Mouse (Mus musculus) hindbrain, embryonic 13.5 days (tissue): Measurements from ENCODE around the gene Necab2. TPM values are rescaled to one million over a fixed set of nuclear protein-coding genes. Genes with fewer than 3 reads are reported as not detected.

ENCODE experiments used
- ATAC-seq: fragments of 200-750 bp; cut with Nextera tagmentation; 2 replicates; pipeline ENCODE4 v1.8.0; 2017; ENCODE audit warnings: moderate TSS enrichment; ENCODE audit not compliant: low FRiP score
- H3K27ac ChIP-seq: fragments of 300-500 bp; sonication (generic); 2 replicates; pipeline ENCODE4 v1.5.1; 2015; ENCODE audit warnings: inconsistent platforms, mild to moderate bottlenecking, moderate library complexity
- H3K27me3 ChIP-seq: fragments of 300-500 bp; sonication (generic); 2 replicates; pipeline ENCODE4 v1.6.1; 2015; ENCODE audit warnings: mild to moderate bottlenecking, inconsistent platforms
- H3K36me3 ChIP-seq: fragments of 300-500 bp; sonication (generic); 2 replicates; pipeline ENCODE4 v1.6.1; 2015; ENCODE audit warnings: mild to moderate bottlenecking, inconsistent platforms
- H3K4me1 ChIP-seq: fragments of 300-500 bp; sonication (generic); replicated peaks from 2 replicates; pipeline ENCODE4 v1.6.1; 2015; ENCODE audit warnings: inconsistent platforms
- H3K4me2 ChIP-seq: fragments of 300-500 bp; sonication (generic); 2 replicates; pipeline ENCODE4 v1.6.1; 2015; ENCODE audit warnings: inconsistent platforms, mild to moderate bottlenecking, moderate library complexity
- H3K4me3 ChIP-seq: fragments of 300-500 bp; sonication (generic); 2 replicates; pipeline ENCODE4 v1.5.1; 2015; ENCODE audit warnings: mild to moderate bottlenecking, inconsistent platforms
- H3K9ac ChIP-seq: fragments of 300-500 bp; sonication (generic); 2 replicates; pipeline ENCODE4 v1.6.1; 2015; ENCODE audit warnings: mild to moderate bottlenecking, inconsistent platforms
- H3K9me3 ChIP-seq: fragments of 300-500 bp; sonication (generic); 2 replicates; pipeline ENCODE4 v1.6.1; 2016; ENCODE audit warnings: inconsistent platforms
- WGBS: fragments of 180-500 bp; shearing (Covaris S2); methylation state at CpG from one replicate; pipeline ENCODE4 v1.1.7; 2015; 5-methylcytosine and 5-hydroxymethylcytosine counted together
- polyA plus RNA-seq: library from polyadenylated mRNA; unstranded; fragments of >200 nt; fragmentation: Nextera tagmentation; extraction: Ambion mirVana; gene quantifications from 2 replicates; pipeline ENCODE4 v1.2.1, GENCODE M21; 2015

Necab2 gene
- polyA plus RNA-seq, 1 experiment from 2014 or later, result 36.4 TPM

DNA sequence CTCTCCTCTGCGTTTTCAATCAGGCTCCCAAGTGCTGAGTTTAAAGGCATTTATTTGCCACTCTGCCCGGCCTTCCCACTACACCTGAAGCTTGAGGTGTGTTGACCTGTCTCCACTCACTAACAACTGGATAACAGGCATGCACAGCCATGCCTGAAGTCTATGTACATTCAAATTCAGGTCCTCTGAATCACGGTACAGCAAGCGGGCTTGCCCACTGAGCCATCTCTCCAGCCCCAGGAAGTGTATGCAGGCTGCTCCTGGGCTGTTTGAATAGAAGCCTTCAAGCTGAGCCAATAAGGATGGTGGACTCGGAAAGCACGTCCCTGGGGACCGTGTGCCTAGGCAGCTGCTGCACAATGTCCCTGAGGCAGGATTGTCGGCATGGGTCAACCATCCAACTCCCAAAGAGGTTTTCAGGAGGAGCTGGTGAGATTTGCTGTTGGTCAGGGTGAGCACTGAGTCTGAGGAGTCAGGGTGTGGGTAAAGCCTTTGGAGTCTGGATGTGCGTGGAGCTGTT, 24.9 kb upstream of the Necab2 start:
- no peak for ATAC-seq
- Histone ChIP-seq H3K4me2 (no peak overlapping the region), H3K9ac (0 out of 2 replicates have a peak overlapping the region, but pooled peaks have one; percentile 24), H3K4me3 (no peak overlapping the region), H3K36me3 (no peaks in the 10 kb centered on the region), H3K27me3 (no peaks in the 10 kb centered on the region), H3K27ac (peak overlapping the region; percentile 10; the same call in 1 of the 2 replicates), H3K9me3 (no peaks in the 10 kb centered on the region), H3K4me1 (peaks cover 24% of the 10 kb centered on the region)
- WGBS, result 49% methylated on average over 9 of the region's 9 CpGs

DNA sequence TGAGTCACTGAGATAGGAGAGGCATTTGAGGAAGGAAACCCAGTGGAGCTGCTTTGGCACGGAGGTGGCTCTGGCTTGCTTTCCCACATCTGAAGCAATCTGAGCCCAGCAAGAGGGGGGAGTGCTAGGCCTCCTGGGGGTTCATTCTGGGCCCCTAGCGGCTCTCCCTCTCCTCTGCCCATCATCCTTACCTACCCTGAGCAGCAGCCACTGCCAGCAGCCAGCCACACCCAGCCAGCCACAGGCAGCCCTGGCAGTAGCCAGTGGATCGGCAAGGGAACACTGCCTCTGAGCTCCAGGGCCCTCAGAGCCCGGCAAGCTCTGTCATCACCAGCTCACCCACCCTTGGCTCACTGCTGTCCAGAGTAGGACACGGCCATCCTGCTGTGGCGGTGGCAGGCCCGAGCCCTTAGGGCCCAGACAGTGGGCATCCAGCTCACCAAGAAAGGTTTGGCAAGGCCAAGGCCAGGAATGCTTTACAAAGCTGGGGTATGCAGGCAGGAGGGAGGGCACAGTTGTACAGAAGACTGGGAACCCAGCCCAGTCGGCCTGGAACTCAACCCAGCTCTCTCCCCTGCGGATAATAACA, 24.3 kb upstream of the Necab2 start:
- Histone ChIP-seq H3K27ac (peak overlapping the region; percentile 10), H3K27me3 (no peaks in the 10 kb centered on the region), H3K4me3 (no peak overlapping the region), H3K9ac (peak overlapping the region; percentile 24; the same call in 1 of the 2 replicates), H3K9me3 (no peaks in the 10 kb centered on the region), H3K4me2 (no peak overlapping the region), H3K4me1 (peaks cover 24% of the 10 kb centered on the region), H3K36me3 (no peaks in the 10 kb centered on the region)
- ATAC-seq, result no peak
- WGBS, result 72% methylated on average over 9 of the region's 9 CpGs

GRCm38 (mm10) chr8:119423631-119424141, 22.8 kb upstream of the Necab2 start:
- WGBS, result 73% methylated on average over 9 of the region's 9 CpGs

GRCm38 (mm10) chr8:119424199-119424733, 22.3 kb upstream of the Necab2 start:
- H3K9ac ChIP-seq, result no peak overlapping the region
- H3K4me1 ChIP-seq, result peaks cover 24% of the 10 kb centered on the region
- ATAC-seq, result no peak
- H3K4me2 ChIP-seq, result no peak overlapping the region
- 0 out of 2 replicates have a peak overlapping the region, but pooled peaks have one; percentile 35 for H3K27ac ChIP-seq
- no peak overlapping the region for H3K4me3 ChIP-seq
- no peaks in the 10 kb centered on the region for H3K9me3 ChIP-seq
- H3K27me3 ChIP-seq, result no peaks in the 10 kb centered on the region
- WGBS, result 89% methylated on average over 10 of the region's 10 CpGs
- no peaks in the 10 kb centered on the region for H3K36me3 ChIP-seq

More at GRCm38 (mm10) chr8:119423631-119424141, 22.8 kb upstream of the Necab2 start:
- no peaks in the 10 kb centered on the region for H3K36me3 ChIP-seq
- no peak overlapping the region for H3K9ac ChIP-seq
- H3K4me2 ChIP-seq, result no peak overlapping the region
- peaks cover 24% of the 10 kb centered on the region for H3K4me1 ChIP-seq
- no peak overlapping the region for H3K4me3 ChIP-seq
- 0 out of 2 replicates have a peak overlapping the region, but pooled peaks have one; percentile 35 for H3K27ac ChIP-seq
- H3K27me3 ChIP-seq, result no peaks in the 10 kb centered on the region
- no peak for ATAC-seq
- no peaks in the 10 kb centered on the region for H3K9me3 ChIP-seq

DNA sequence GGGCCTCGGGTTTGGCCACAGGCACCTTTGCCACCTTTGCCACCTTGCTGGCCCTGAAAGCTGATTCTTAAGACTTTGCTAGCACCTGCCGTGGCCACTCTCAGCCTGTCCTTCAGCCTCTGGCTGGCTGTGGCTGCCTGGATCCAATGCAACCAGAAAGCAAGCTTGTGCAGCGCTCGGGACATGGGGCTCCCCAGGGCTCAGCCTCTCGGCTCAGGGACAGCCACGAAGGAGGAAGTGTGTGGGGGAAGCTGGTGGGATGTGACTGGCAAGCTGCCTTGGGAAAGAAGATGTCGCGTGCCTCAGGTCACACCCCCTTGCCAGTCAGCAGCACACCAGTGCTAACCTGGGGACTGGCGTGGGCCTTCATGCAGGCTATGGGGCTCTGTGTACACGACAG, 21.8 kb upstream of the Necab2 start:
- peaks cover 24% of the 10 kb centered on the region for H3K4me1 ChIP-seq
- no peaks in the 10 kb centered on the region for H3K9me3 ChIP-seq
- 0 out of 2 replicates have a peak overlapping the region, but pooled peaks have one; percentile 35 for H3K27ac ChIP-seq
- no peaks in the 10 kb centered on the region for H3K27me3 ChIP-seq
- H3K36me3 ChIP-seq, result no peaks in the 10 kb centered on the region
- no peak for ATAC-seq
- no peak overlapping the region for H3K9ac ChIP-seq
- H3K4me2 ChIP-seq, result no peak overlapping the region
- 82% methylated on average over 10 of the region's 10 CpGs for WGBS
- no peak overlapping the region for H3K4me3 ChIP-seq

- Histone ChIP-seq H3K27ac (peak overlapping the region; percentile 30; the same call in 1 of the 2 replicates), H3K27me3 (no peaks in the 10 kb centered on the region), H3K4me2 (no peak overlapping the region), H3K4me3 (no peak overlapping the region), H3K4me1 (peaks cover 20% of the 10 kb centered on the region), H3K9ac (no peak overlapping the region), H3K9me3 (no peaks in the 10 kb centered on the region), H3K36me3 (no peaks in the 10 kb centered on the region)
- no peak for ATAC-seq
- 90% methylated on average over 10 of the region's 10 CpGs for WGBS
Measured at GRCm38 (mm10) chr8:119425533-119425932, 21.0 kb upstream of the Necab2 start.

DNA sequence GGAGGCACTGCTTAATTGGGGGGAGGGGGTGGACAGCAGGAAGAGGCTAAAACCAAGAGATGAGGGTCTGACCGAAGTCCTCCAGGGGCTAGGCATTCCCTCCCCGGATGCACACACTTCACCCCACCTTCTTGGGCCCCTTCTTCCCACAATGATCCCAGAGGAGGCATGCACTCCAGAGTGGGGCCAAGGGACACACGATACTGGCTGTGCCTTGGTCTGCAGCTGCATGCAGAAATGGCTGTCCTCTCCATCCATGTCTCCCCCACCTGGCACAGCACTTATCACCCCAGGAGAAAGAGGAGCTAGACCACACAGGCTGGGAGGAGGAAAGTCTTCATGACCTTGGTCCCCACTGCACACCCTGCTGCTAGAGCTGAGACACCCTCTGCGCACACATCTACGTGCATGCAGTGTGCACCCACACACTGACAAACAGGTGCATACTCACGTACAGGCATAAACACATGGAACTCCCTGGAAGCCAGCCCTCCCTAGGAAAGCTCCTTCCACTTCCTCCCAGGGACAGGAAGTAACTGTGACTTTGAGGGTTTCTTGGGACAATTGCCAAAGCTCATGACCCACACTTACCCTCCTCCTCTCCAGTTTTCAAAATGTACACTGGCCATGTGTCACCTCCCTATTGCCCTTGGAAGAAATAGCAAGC, 20.3 kb upstream of the Necab2 start:
- H3K4me2 ChIP-seq, result no peak overlapping the region
- peak overlapping the region; percentile 55; the same call in 1 of the 2 replicates for H3K27ac ChIP-seq
- 88% methylated on average over 6 of the region's 6 CpGs for WGBS
- H3K36me3 ChIP-seq, result no peaks in the 10 kb centered on the region
- H3K27me3 ChIP-seq, result no peaks in the 10 kb centered on the region
- no peaks in the 10 kb centered on the region for H3K9me3 ChIP-seq
- no peak overlapping the region for H3K4me3 ChIP-seq
- ATAC-seq, result no peak
- H3K9ac ChIP-seq, result no peak overlapping the region
- H3K4me1 ChIP-seq, result peaks cover 16% of the 10 kb centered on the region

DNA sequence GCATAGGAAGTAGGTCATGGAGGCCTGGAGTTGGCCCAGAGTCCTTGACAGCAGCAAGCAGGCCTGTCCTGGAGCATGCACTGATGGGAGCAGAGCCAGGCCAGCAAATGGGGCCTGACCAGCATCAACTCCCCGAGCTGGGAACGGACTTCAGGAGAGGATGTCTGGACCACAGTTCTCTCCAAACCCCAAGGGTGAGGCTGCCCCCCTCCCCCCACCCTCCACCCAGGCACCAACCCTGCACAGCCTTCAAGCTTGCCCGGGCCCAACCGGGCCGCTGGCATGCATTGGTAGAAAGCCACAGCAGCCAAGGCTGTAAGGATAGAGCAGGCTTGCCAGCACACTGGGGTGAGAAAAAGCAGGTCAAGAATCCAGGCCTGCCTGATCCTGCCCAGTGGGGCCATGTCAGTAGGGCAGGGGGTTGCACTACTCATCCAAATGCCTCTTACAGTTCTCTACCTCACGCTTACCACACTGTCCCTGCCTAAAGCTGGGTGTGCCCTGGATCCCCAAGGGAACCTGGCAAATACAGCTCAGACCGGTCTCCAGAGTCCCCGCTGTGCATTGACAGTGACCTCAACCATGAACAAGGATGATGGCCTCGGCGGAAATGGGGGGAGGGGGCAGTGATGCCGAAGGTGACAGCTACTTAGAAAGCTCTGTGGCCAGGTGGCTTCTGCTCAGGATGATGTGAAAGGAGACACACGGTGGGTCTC, 18.7 kb upstream of the Necab2 start:
- no peak overlapping the region for H3K9ac ChIP-seq
- H3K4me1 ChIP-seq, result 0 out of 2 replicates have a peak, but pooled peaks cover 3% of the 10 kb centered on the region
- 82% methylated on average over 12 of the region's 12 CpGs for WGBS
- no peaks in the 10 kb centered on the region for H3K27me3 ChIP-seq
- no peak overlapping the region for H3K4me3 ChIP-seq
- H3K36me3 ChIP-seq, result no peaks in the 10 kb centered on the region
- no peaks in the 10 kb centered on the region for H3K9me3 ChIP-seq
- no peak for ATAC-seq
- no peak overlapping the region for H3K27ac ChIP-seq
- H3K4me2 ChIP-seq, result no peak overlapping the region

DNA sequence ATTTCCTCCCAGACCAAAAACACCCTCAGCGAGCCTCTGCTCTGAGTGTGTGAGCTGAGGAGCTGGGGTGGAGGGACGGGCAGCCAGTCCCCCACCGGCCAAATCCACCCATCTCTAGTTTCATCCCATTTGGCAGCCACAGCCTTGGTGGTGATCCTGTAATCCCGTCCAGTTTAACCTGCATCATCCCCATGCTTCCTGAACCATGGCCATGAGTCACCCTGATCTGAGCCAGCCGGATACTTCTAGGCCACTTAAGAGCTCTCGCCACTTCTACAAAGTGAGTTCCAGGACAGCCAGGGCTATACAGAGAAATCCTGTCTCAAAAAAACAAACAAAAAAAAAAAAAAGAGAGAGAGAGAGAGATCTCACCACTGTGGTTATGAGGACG, 18.2 kb upstream of the Necab2 start:
- no peak for ATAC-seq
- Histone ChIP-seq H3K4me2 (no peak overlapping the region), H3K4me1 (0 out of 2 replicates have a peak, but pooled peaks cover 3% of the 10 kb centered on the region), H3K27me3 (no peaks in the 10 kb centered on the region), H3K36me3 (no peaks in the 10 kb centered on the region), H3K9me3 (no peaks in the 10 kb centered on the region), H3K4me3 (no peak overlapping the region), H3K9ac (no peak overlapping the region), H3K27ac (no peak overlapping the region)
- WGBS, result 75% methylated on average over 7 of the region's 7 CpGs

GRCm38 (mm10) chr8:119428766-119429327, 17.7 kb upstream of the Necab2 start:
- WGBS, result 78% methylated on average over 5 of the region's 5 CpGs
- Histone ChIP-seq H3K27me3 (no peaks in the 10 kb centered on the region), H3K4me3 (no peak overlapping the region), H3K9ac (no peak overlapping the region), H3K36me3 (no peaks in the 10 kb centered on the region), H3K27ac (no peak overlapping the region), H3K9me3 (no peaks in the 10 kb centered on the region), H3K4me1 (no peaks in the 10 kb centered on the region), H3K4me2 (no peak overlapping the region)
- no peak for ATAC-seq

DNA sequence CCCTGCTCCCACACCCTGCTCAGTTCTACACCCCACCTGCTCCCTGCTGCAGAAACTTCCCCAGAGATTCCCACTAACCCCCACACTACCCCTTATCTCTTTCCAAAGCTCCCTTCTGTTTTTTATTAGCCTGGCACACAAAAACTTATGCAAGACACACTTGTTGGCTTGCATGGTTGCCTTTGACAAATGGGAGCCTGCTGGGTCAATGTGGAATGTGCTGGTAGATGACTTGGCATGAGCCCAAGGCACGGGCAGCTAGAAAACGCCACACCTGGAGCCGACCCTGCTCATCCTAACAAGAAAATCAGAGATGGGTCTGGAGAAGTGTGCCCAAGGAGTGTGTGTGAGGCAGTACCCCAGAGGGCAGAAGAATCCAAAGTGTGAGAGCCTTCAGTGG, 17.0 kb upstream of the Necab2 start:
- Histone ChIP-seq H3K27me3 (no peaks in the 10 kb centered on the region), H3K36me3 (no peaks in the 10 kb centered on the region), H3K9ac (no peak overlapping the region), H3K9me3 (no peaks in the 10 kb centered on the region), H3K27ac (no peak overlapping the region), H3K4me3 (no peak overlapping the region), H3K4me2 (no peak overlapping the region), H3K4me1 (no peaks in the 10 kb centered on the region)
- ATAC-seq, result no peak
- WGBS, result 84% methylated on average over 3 of the region's 3 CpGs

GRCm38 (mm10) chr8:119430250-119430649, 16.3 kb upstream of the Necab2 start:
- no peak for ATAC-seq
- no peak overlapping the region for H3K4me2 ChIP-seq
- no peaks in the 10 kb centered on the region for H3K27me3 ChIP-seq
- H3K9me3 ChIP-seq, result no peaks in the 10 kb centered on the region
- H3K4me1 ChIP-seq, result no peaks in the 10 kb centered on the region
- H3K27ac ChIP-seq, result no peak overlapping the region
- 80% methylated on average over 8 of the region's 8 CpGs for WGBS
- H3K9ac ChIP-seq, result no peak overlapping the region
- no peaks in the 10 kb centered on the region for H3K36me3 ChIP-seq
- no peak overlapping the region for H3K4me3 ChIP-seq
